Mouse (Mus musculus) testis, adult 2 months (tissue): ENCODE results near the gene Fibp. TPM values are rescaled to one million over a fixed set of nuclear protein-coding genes. Genes with fewer than 3 reads are reported as not detected.

Source experiments
- H3K27ac ChIP-seq: fragments of 200-500 bp; 2 replicates; pipeline ENCODE4 v1.5.1; 2012; ENCODE audit warnings: low read depth, low read length; ENCODE audit not compliant: control insufficient read depth, insufficient read depth
- H3K27me3 ChIP-seq: fragments of 200-500 bp; 2 replicates; pipeline ENCODE4 v1.6.1; 2012; ENCODE audit warnings: mild to moderate bottlenecking, low read length, moderate library complexity; ENCODE audit not compliant: control insufficient read depth, insufficient read depth
- H3K36me3 ChIP-seq: fragments of 200-500 bp; 2 replicates; pipeline ENCODE4 v1.6.1; 2012; ENCODE audit warnings: mild to moderate bottlenecking, low read length; ENCODE audit not compliant: control insufficient read depth, insufficient read depth
- H3K4me1 ChIP-seq: fragments of 200-500 bp; 2 replicates; pipeline ENCODE4 v1.6.1; 2012; ENCODE audit warnings: low read length; ENCODE audit not compliant: control insufficient read depth, insufficient read depth
- H3K4me3 ChIP-seq: fragments of 200-500 bp; 2 replicates; pipeline ENCODE4 v1.5.1; 2012; ENCODE audit warnings: low read depth, mild to moderate bottlenecking, low read length, moderate library complexity, mixed read lengths; ENCODE audit not compliant: control insufficient read depth
- CTCF ChIP-seq: fragments of 200-500 bp; IDR thresholded peaks from 2 replicates; pipeline ENCODE4 v1.5.1; 2012; ENCODE audit warnings: low read depth, mild to moderate bottlenecking, inconsistent platforms, low read length, moderate library complexity; ENCODE audit not compliant: control insufficient read depth, insufficient read depth, insufficient replicate concordance
- POLR2A ChIP-seq: fragments of 200-500 bp; IDR thresholded peaks from 2 replicates; pipeline ENCODE4 v1.6.1; 2012; ENCODE audit warnings: low read depth, mild to moderate bottlenecking, inconsistent platforms, low read length, moderate library complexity; ENCODE audit not compliant: control insufficient read depth
- polyA plus RNA-seq: library from polyadenylated mRNA; depleted of rRNA; stranded (reverse); fragments of >200 nt; gene quantifications from 2 replicates; pipeline ENCODE4 v1.2.3, GENCODE M21; 2012

Gene Fibp
- polyA plus RNA-seq, 1 experiment: 71.3 TPM

- Histone ChIP-seq H3K36me3 (no peaks in the 10 kb centered on the region), H3K4me1 (peaks cover 6% of the 10 kb centered on the region), H3K27me3 (no peaks in the 10 kb centered on the region), H3K27ac (0 out of 2 replicates have a peak overlapping the region, but pooled peaks have one; percentile 26), H3K4me3 (no peak overlapping the region)
- no peak for TF ChIP-seq CTCF
- TF ChIP-seq POLR2A: no peak
These were observed 27.2 kb upstream of the Fibp start for GRCm38 (mm10) chr19:5432992-5433852.

GRCm38 (mm10) chr19:5433951-5434350 is 26.5 kb upstream of the Fibp start:
- Histone ChIP-seq H3K27me3 (no peaks in the 10 kb centered on the region), H3K36me3 (no peaks in the 10 kb centered on the region), H3K4me3 (no peak overlapping the region), H3K27ac (no peak overlapping the region), H3K4me1 (peaks cover 6% of the 10 kb centered on the region)
- no peak for TF ChIP-seq POLR2A
- TF ChIP-seq CTCF: no peak

GRCm38 (mm10) chr19:5444371-5444908 is 16.0 kb upstream of the Fibp start:
- H3K4me1 ChIP-seq: peaks cover 20% of the 10 kb centered on the region
- no peaks in the 10 kb centered on the region for H3K36me3 ChIP-seq
- no peak overlapping the region for H3K4me3 ChIP-seq
- H3K27ac ChIP-seq: no peak overlapping the region
- H3K27me3 ChIP-seq: no peaks in the 10 kb centered on the region
- TF ChIP-seq CTCF (no peak), POLR2A (no peak)

- no peak overlapping the region for H3K27ac ChIP-seq
- H3K36me3 ChIP-seq: no peaks in the 10 kb centered on the region
- TF ChIP-seq CTCF (no peak), POLR2A (no peak)
- H3K4me3 ChIP-seq: no peak overlapping the region
- peaks cover 20% of the 10 kb centered on the region for H3K4me1 ChIP-seq
- no peaks in the 10 kb centered on the region for H3K27me3 ChIP-seq
These were observed 15.5 kb upstream of the Fibp start for GRCm38 (mm10) chr19:5444954-5445353.

GRCm38 (mm10) chr19:5445747-5446146 is 14.7 kb upstream of the Fibp start:
- no peaks in the 10 kb centered on the region for H3K27me3 ChIP-seq
- TF ChIP-seq CTCF: no peak
- TF ChIP-seq POLR2A: no peak
- H3K4me1 ChIP-seq: peaks cover 20% of the 10 kb centered on the region
- H3K27ac ChIP-seq: no peak overlapping the region
- no peak overlapping the region for H3K4me3 ChIP-seq
- no peaks in the 10 kb centered on the region for H3K36me3 ChIP-seq

- no peak for TF ChIP-seq POLR2A
- TF ChIP-seq CTCF: no peak
- H3K4me3 ChIP-seq: peak within 1 kb of the TSS; percentile 83
- no peaks in the 10 kb centered on the region for H3K27me3 ChIP-seq
- no peak within 1 kb of the TSS for H3K27ac ChIP-seq
- peaks cover 20% of the 10 kb centered on the region for H3K4me1 ChIP-seq
- H3K36me3 ChIP-seq: no peaks in the 10 kb centered on the region
These were observed 12.7 kb upstream of the Fibp start, which contains the start of gene Fosl1 for GRCm38 (mm10) chr19:5447515-5448353. Gene Fosl1, plus strand, starts transcription at chr19:5447547.
